Mouse (Mus musculus): ENCODE results near the gene Cplane1.

GRCm38 (mm10) chr15:8302944-8303343 is 134.0 kb downstream of the Cplane1 start:
- TF ChIP-seq CTCF (IDR thresholded peaks at IDR 0.05; ENCODE audit: control insufficient read depth, insufficient read depth, insufficient read length), result no peak
- TF ChIP-seq MYOD1 (IDR thresholded peaks at IDR 0.05; ENCODE audit: control insufficient read depth, insufficient read length, low read depth), result no peak
- no peak for TF ChIP-seq USF1 (IDR thresholded peaks at IDR 0.05; ENCODE audit: low read depth)
- no peak for TF ChIP-seq MYOG (IDR thresholded peaks at IDR 0.05; ENCODE audit: control insufficient read depth, extremely low read depth, insufficient read length)
- no peak for TF ChIP-seq MAX (IDR thresholded peaks at IDR 0.05)

Data from C2C12 (cell line).